Mouse (Mus musculus) E14TG2a.4 (cell line): Measurements from ENCODE around the gene Ufsp2.

Experiments used
- H3K27me3 ChIP-seq: 2 replicates; pipeline ENCODE4 v1.6.1; 2014; ENCODE audit warnings: low read length, control low read depth; ENCODE audit not compliant: insufficient read depth
- H3K36me3 ChIP-seq: 2 replicates; pipeline ENCODE4 v1.6.1; 2014; ENCODE audit warnings: low read length, control low read depth; ENCODE audit not compliant: insufficient read depth
- H3K4me1 ChIP-seq: replicated peaks from 2 replicates; pipeline ENCODE4 v1.6.1; 2014; ENCODE audit warnings: low read depth, low read length, control low read depth
- H3K4me3 ChIP-seq: replicated peaks from 2 replicates; pipeline ENCODE4 v1.5.1; 2014; ENCODE audit warnings: mild to moderate bottlenecking, low read length
- H3K9me3 ChIP-seq: 2 replicates; pipeline ENCODE4 v1.6.1; 2014; ENCODE audit warnings: low read length, control low read depth
- CTCF ChIP-seq: conservative IDR thresholded peaks from 2 replicates; pipeline ENCODE4 v1.5.1; 2014; ENCODE audit warnings: low read length
- NANOG ChIP-seq: IDR thresholded peaks from 2 replicates; pipeline ENCODE4 v1.6.1; 2014; ENCODE audit warnings: borderline replicate concordance, low read length, mixed read lengths
- POU5F1 ChIP-seq: IDR thresholded peaks from 2 replicates; pipeline ENCODE4 v1.6.1; 2014; ENCODE audit warnings: low read length, borderline replicate concordance

The Ufsp2 gene

DNA sequence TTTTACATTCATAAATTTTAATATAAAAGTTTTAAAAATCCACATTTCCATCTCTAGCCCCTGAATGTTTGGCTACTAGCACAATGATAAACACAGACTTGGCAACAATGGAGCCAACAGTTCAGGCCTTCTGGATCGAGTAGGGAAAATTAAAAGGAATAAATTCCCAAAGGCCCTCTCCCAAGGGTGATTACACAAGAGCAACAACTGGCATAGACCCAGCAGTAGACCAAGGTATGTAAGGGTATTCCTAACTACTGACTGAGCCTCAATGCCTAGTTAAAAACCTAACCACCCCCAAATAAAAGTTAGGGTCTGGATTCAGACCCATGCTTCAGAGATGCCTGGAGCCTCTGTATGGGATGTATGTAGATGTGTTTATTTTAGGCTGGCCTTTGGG lies 64.3 kb downstream of the Ufsp2 start:
- no peak overlapping the region for H3K4me3 ChIP-seq
- H3K36me3 ChIP-seq = no peaks in the 10 kb centered on the region
- H3K27me3 ChIP-seq = no peaks in the 10 kb centered on the region
- H3K9me3 ChIP-seq = no peaks in the 10 kb centered on the region
- TF ChIP-seq NANOG (no peak), POU5F1 (no peak), CTCF (no peak)
- no peaks in the 10 kb centered on the region for H3K4me1 ChIP-seq

DNA sequence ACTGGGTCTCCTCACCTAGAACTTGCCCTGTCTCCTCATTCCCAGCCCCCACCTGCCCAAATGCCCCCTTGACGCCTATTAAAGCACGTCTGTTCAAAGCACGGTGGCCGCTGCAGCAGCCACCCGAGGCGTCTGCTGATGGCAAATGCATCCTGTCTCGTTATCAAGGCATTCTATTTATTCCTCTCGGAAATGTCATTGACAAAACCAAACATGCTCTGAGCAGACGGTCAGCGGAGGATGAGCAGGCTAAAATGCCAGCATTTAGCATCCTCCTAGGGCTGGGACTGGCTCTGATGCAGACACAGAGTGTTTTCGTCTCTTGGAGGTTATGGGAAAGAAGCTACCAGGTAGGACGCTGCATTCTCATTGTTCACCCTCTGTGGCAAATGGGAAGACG lies 64.9 kb downstream of the Ufsp2 start:
- Histone ChIP-seq H3K36me3 (no peaks in the 10 kb centered on the region), H3K27me3 (no peaks in the 10 kb centered on the region), H3K4me1 (no peaks in the 10 kb centered on the region), H3K9me3 (no peaks in the 10 kb centered on the region), H3K4me3 (no peak overlapping the region)
- TF ChIP-seq CTCF = no peak
- no peak for TF ChIP-seq POU5F1
- TF ChIP-seq NANOG = no peak
